Mouse (Mus musculus) midbrain, embryonic 16.5 days (tissue): ENCODE measurements around the gene Ralb. TPM values are rescaled to one million over a fixed set of nuclear protein-coding genes. Genes with fewer than 3 reads are reported as not detected.

Source experiments
- ATAC-seq: fragments of 200-750 bp; cut with Nextera tagmentation; 2 replicates; pipeline ENCODE4 v1.8.0; 2017; ENCODE audit warnings: moderate TSS enrichment
- H3K27ac ChIP-seq: fragments of 300-500 bp; sonication (generic); 2 replicates; pipeline ENCODE4 v1.5.1; 2014; ENCODE audit warnings: mild to moderate bottlenecking, low read length, mixed read lengths
- H3K27me3 ChIP-seq: fragments of 300-500 bp; sonication (generic); 2 replicates; pipeline ENCODE4 v1.6.1; 2014; ENCODE audit warnings: low read depth, low read length, mixed read lengths; ENCODE audit not compliant: control insufficient read depth, insufficient read depth
- H3K36me3 ChIP-seq: fragments of 300-500 bp; sonication (generic); 2 replicates; pipeline ENCODE4 v1.6.1; 2014; ENCODE audit warnings: mild to moderate bottlenecking, low read length, moderate library complexity, mixed read lengths; ENCODE audit not compliant: control insufficient read depth, insufficient read depth
- H3K4me1 ChIP-seq: fragments of 300-500 bp; sonication (generic); 2 replicates; pipeline ENCODE4 v1.6.1; 2014; ENCODE audit warnings: mild to moderate bottlenecking, low read length, mixed read lengths; ENCODE audit not compliant: control insufficient read depth, insufficient read depth
- H3K4me2 ChIP-seq: fragments of 300-500 bp; sonication (generic); 2 replicates; pipeline ENCODE4 v1.6.1; 2014; ENCODE audit warnings: mild to moderate bottlenecking, low read length, mixed read lengths
- H3K4me3 ChIP-seq: fragments of 300-500 bp; sonication (generic); 2 replicates; pipeline ENCODE4 v1.5.1; 2014; ENCODE audit warnings: low read depth, mild to moderate bottlenecking, low read length, moderate library complexity, mixed read lengths
- H3K9ac ChIP-seq: fragments of 300-500 bp; sonication (generic); 2 replicates; pipeline ENCODE4 v1.6.1; 2014; ENCODE audit warnings: low read depth, low read length, mixed read lengths
- H3K9me3 ChIP-seq: fragments of 300-500 bp; sonication (generic); replicated peaks from 2 replicates; pipeline ENCODE4 v1.6.1; 2014; ENCODE audit warnings: mild to moderate bottlenecking, low read length, mixed read lengths; ENCODE audit not compliant: control insufficient read depth, poor library complexity, severe bottlenecking
- WGBS: fragments of 180-500 bp; shearing (Covaris S2); extraction: QIAGEN DNeasy Blood & Tissue Kit; methylation state at CpG from one replicate; pipeline ENCODE4 v1.1.7; 2014; 5-methylcytosine and 5-hydroxymethylcytosine counted together
- polyA plus RNA-seq: library from polyadenylated mRNA; unstranded; fragments of >200 nt; fragmentation: Nextera tagmentation; extraction: Ambion mirVana; gene quantifications from 2 replicates; pipeline ENCODE4 v1.2.1, GENCODE M21; 2015

Ralb gene
- polyA plus RNA-seq, 1 experiment from 2014 or later, result 60.8 TPM

- H3K36me3 ChIP-seq, result peaks cover 14% of the 10 kb centered on the region
- ATAC-seq, result no peak
- H3K27ac ChIP-seq, result no peak overlapping the region
- peaks cover 11% of the 10 kb centered on the region for H3K4me1 ChIP-seq
- H3K4me3 ChIP-seq, result no peak overlapping the region
- WGBS, result 94% methylated on average over 13 of the region's 13 CpGs
- H3K27me3 ChIP-seq, result no peaks in the 10 kb centered on the region
- H3K4me2 ChIP-seq, result no peak overlapping the region
- no peaks in the 10 kb centered on the region; the same call in 1 of the 2 replicates for H3K9me3 ChIP-seq
- H3K9ac ChIP-seq, result no peak overlapping the region
Measured at GRCm38 (mm10) chr1:119530941-119531340, 26.3 kb upstream of the Ralb start.

- Histone ChIP-seq H3K9ac (peak within 1 kb of the TSS; percentile 90), H3K36me3 (peaks cover 14% of the 10 kb centered on the region), H3K27me3 (no peaks in the 10 kb centered on the region), H3K9me3 (no peaks in the 10 kb centered on the region; the same call in 1 of the 2 replicates), H3K4me2 (peak within 1 kb of the TSS; percentile 88), H3K4me1 (peaks cover 23% of the 10 kb centered on the region), H3K27ac (peak within 1 kb of the TSS; percentile 88), H3K4me3 (peak within 1 kb of the TSS; percentile 83)
- ATAC-seq, result peak; percentile 97
- 1% methylated on average over 82 of the region's 82 CpGs for WGBS
Measured at GRCm38 (mm10) chr1:119525689-119526591, 21.3 kb upstream of the Ralb start, which contains the start of gene Tmem185b. Tmem185b (plus strand) TSS chr1:119526160.

GRCm38 (mm10) chr1:119525004-119525444, 20.4 kb upstream of the Ralb start:
- WGBS, result 6% methylated on average over 5 of the region's 5 CpGs
- peak overlapping the region; percentile 90 for H3K9ac ChIP-seq
- no peaks in the 10 kb centered on the region for H3K27me3 ChIP-seq
- no peaks in the 10 kb centered on the region; the same call in 1 of the 2 replicates for H3K9me3 ChIP-seq
- peaks cover 23% of the 10 kb centered on the region for H3K4me1 ChIP-seq
- H3K27ac ChIP-seq, result peak overlapping the region; percentile 88; the same call in 1 of the 2 replicates
- H3K4me3 ChIP-seq, result peak overlapping the region; percentile 83
- no peak for ATAC-seq
- H3K4me2 ChIP-seq, result peak overlapping the region; percentile 88
- peaks cover 14% of the 10 kb centered on the region for H3K36me3 ChIP-seq

- Histone ChIP-seq H3K9ac (no peak overlapping the region), H3K27me3 (no peaks in the 10 kb centered on the region), H3K36me3 (peaks cover 6% of the 10 kb centered on the region), H3K4me3 (no peak overlapping the region), H3K9me3 (no peaks in the 10 kb centered on the region), H3K27ac (no peak overlapping the region), H3K4me1 (peaks cover 23% of the 10 kb centered on the region), H3K4me2 (no peak overlapping the region)
- WGBS, result 91% methylated on average over 7 of the region's 7 CpGs
- ATAC-seq, result no peak
Measured at GRCm38 (mm10) chr1:119523826-119524225, 19.2 kb upstream of the Ralb start.

GRCm38 (mm10) chr1:119523369-119523768, 18.8 kb upstream of the Ralb start:
- H3K4me2 ChIP-seq, result no peak overlapping the region
- H3K36me3 ChIP-seq, result peaks cover 4% of the 10 kb centered on the region; the same call in 1 of the 2 replicates
- H3K4me1 ChIP-seq, result peaks cover 23% of the 10 kb centered on the region
- no peaks in the 10 kb centered on the region for H3K27me3 ChIP-seq
- H3K9me3 ChIP-seq, result no peaks in the 10 kb centered on the region
- 86% methylated on average over 7 of the region's 7 CpGs for WGBS
- H3K9ac ChIP-seq, result no peak overlapping the region
- no peak overlapping the region for H3K27ac ChIP-seq
- no peak overlapping the region for H3K4me3 ChIP-seq
- no peak for ATAC-seq

GRCm38 (mm10) chr1:119522726-119523125, 18.1 kb upstream of the Ralb start:
- no peak overlapping the region for H3K27ac ChIP-seq
- H3K4me1 ChIP-seq, result peaks cover 23% of the 10 kb centered on the region
- H3K9ac ChIP-seq, result no peak overlapping the region
- ATAC-seq, result no peak
- H3K27me3 ChIP-seq, result no peaks in the 10 kb centered on the region
- no peak overlapping the region for H3K4me2 ChIP-seq
- WGBS, result 89% methylated on average over 4 of the region's 4 CpGs
- peaks cover 4% of the 10 kb centered on the region; the same call in 1 of the 2 replicates for H3K36me3 ChIP-seq
- H3K9me3 ChIP-seq, result no peaks in the 10 kb centered on the region
- no peak overlapping the region for H3K4me3 ChIP-seq

GRCm38 (mm10) chr1:119521681-119522080, 17.1 kb upstream of the Ralb start:
- ATAC-seq, result no peak
- Histone ChIP-seq H3K27me3 (no peaks in the 10 kb centered on the region), H3K4me1 (peaks cover 16% of the 10 kb centered on the region), H3K9me3 (no peaks in the 10 kb centered on the region), H3K9ac (no peak overlapping the region), H3K36me3 (no peaks in the 10 kb centered on the region), H3K4me3 (no peak overlapping the region), H3K4me2 (no peak overlapping the region), H3K27ac (no peak overlapping the region; the same call in 1 of the 2 replicates)
- WGBS, result 82% methylated on average over 7 of the region's 7 CpGs

- no peak for ATAC-seq
- Histone ChIP-seq H3K27me3 (no peaks in the 10 kb centered on the region), H3K9ac (no peak overlapping the region), H3K36me3 (no peaks in the 10 kb centered on the region), H3K27ac (no peak overlapping the region), H3K4me1 (peaks cover 12% of the 10 kb centered on the region), H3K9me3 (no peaks in the 10 kb centered on the region), H3K4me3 (no peak overlapping the region), H3K4me2 (no peak overlapping the region)
- 43% methylated on average over 2 of the region's 2 CpGs for WGBS
Measured at GRCm38 (mm10) chr1:119521029-119521428, 16.4 kb upstream of the Ralb start.

- no peak for ATAC-seq
- Histone ChIP-seq H3K4me1 (peaks cover 1% of the 10 kb centered on the region; the same call in 1 of the 2 replicates), H3K4me2 (no peak overlapping the region), H3K36me3 (no peaks in the 10 kb centered on the region), H3K4me3 (no peak overlapping the region), H3K9ac (no peak overlapping the region), H3K9me3 (no peaks in the 10 kb centered on the region), H3K27me3 (no peaks in the 10 kb centered on the region), H3K27ac (no peak overlapping the region)
- 73% methylated on average over 6 of the region's 6 CpGs for WGBS
Measured at GRCm38 (mm10) chr1:119519286-119519685, 14.7 kb upstream of the Ralb start.
